Mouse (Mus musculus) kidney, embryonic 14.5 days (tissue): Measurements from ENCODE around the gene Iqschfp. TPM values are rescaled to one million over a fixed set of nuclear protein-coding genes. Genes with fewer than 3 reads are reported as not detected.

ENCODE experiments used
- ATAC-seq: fragments of 200-750 bp; cut with Nextera tagmentation; 2 replicates; pipeline ENCODE4 v1.8.0; 2017; ENCODE audit warnings: moderate number of reproducible peaks, mild to moderate bottlenecking, moderate TSS enrichment, moderate library complexity; ENCODE audit not compliant: low FRiP score, low TSS enrichment
- H3K27ac ChIP-seq: fragments of 300-500 bp; sonication (generic); 2 replicates; pipeline ENCODE4 v1.5.1; 2014; ENCODE audit warnings: low read depth, mild to moderate bottlenecking, low read length, moderate library complexity, mixed read lengths
- H3K27me3 ChIP-seq: fragments of 300-500 bp; sonication (generic); 2 replicates; pipeline ENCODE4 v1.6.1; 2014; ENCODE audit warnings: mild to moderate bottlenecking, low read length; ENCODE audit not compliant: control insufficient read depth, insufficient read depth
- H3K36me3 ChIP-seq: fragments of 300-500 bp; sonication (generic); 2 replicates; pipeline ENCODE4 v1.6.1; 2014; ENCODE audit warnings: low read length, mixed read lengths; ENCODE audit not compliant: control insufficient read depth, insufficient read depth
- H3K4me1 ChIP-seq: fragments of 300-500 bp; sonication (generic); 2 replicates; pipeline ENCODE4 v1.6.1; 2014; ENCODE audit warnings: low read length, mixed read lengths; ENCODE audit not compliant: control insufficient read depth, insufficient read depth
- H3K4me2 ChIP-seq: fragments of 300-500 bp; sonication (generic); replicated peaks from 2 replicates; pipeline ENCODE4 v1.6.1; 2014; ENCODE audit warnings: low read depth, mild to moderate bottlenecking, low read length
- H3K4me3 ChIP-seq: fragments of 300-500 bp; sonication (generic); 2 replicates; pipeline ENCODE4 v1.5.1; 2014; ENCODE audit warnings: mild to moderate bottlenecking, low read length
- H3K9ac ChIP-seq: fragments of 300-500 bp; sonication (generic); 2 replicates; pipeline ENCODE4 v1.6.1; 2014; ENCODE audit warnings: low read depth, mild to moderate bottlenecking, low read length, moderate library complexity
- H3K9me3 ChIP-seq: fragments of 300-500 bp; sonication (generic); 2 replicates; pipeline ENCODE4 v1.6.1; 2016; ENCODE audit warnings: low read length; ENCODE audit not compliant: control insufficient read depth
- WGBS: fragments of 180-500 bp; shearing (Covaris S2); extraction: QIAGEN DNeasy Blood & Tissue Kit; methylation state at CpG from one replicate; pipeline ENCODE4 v1.1.7; 2014; 5-methylcytosine and 5-hydroxymethylcytosine counted together
- polyA plus RNA-seq: library from polyadenylated mRNA; unstranded; fragments of >200 nt; fragmentation: Nextera tagmentation; extraction: Ambion mirVana; gene quantifications from 2 replicates; pipeline ENCODE4 v1.2.1, GENCODE M21; 2014

The Iqschfp gene
- polyA plus RNA-seq, 1 experiment from 2014 or later = not detected

GRCm38 (mm10) chr3:68585213-68585612 is 693.2 kb downstream of the Iqschfp start:
- no peaks in the 10 kb centered on the region for H3K36me3 ChIP-seq
- peaks cover 32% of the 10 kb centered on the region for H3K4me1 ChIP-seq
- no peak for ATAC-seq
- H3K9ac ChIP-seq = no peak overlapping the region
- 92% methylated on average over 4 of the region's 4 CpGs for WGBS
- H3K27me3 ChIP-seq = no peaks in the 10 kb centered on the region
- H3K9me3 ChIP-seq = no peaks in the 10 kb centered on the region
- no peak overlapping the region for H3K27ac ChIP-seq
- no peak overlapping the region for H3K4me2 ChIP-seq
- H3K4me3 ChIP-seq = no peak overlapping the region

GRCm38 (mm10) chr3:68586646-68587064 is 694.6 kb downstream of the Iqschfp start:
- peak; percentile 40; the same call in 1 of the 2 replicates for ATAC-seq
- Histone ChIP-seq H3K4me1 (peaks cover 32% of the 10 kb centered on the region), H3K36me3 (no peaks in the 10 kb centered on the region), H3K9ac (no peak overlapping the region; the same call in 1 of the 2 replicates), H3K9me3 (no peaks in the 10 kb centered on the region), H3K4me2 (no peak overlapping the region), H3K27me3 (no peaks in the 10 kb centered on the region), H3K27ac (peak overlapping the region; percentile 51; the same call in 1 of the 2 replicates), H3K4me3 (no peak overlapping the region)
- WGBS = 26% methylated on average over 9 of the region's 9 CpGs

GRCm38 (mm10) chr3:68587567-68588245 is 695.7 kb downstream of the Iqschfp start:
- H3K9ac ChIP-seq = no peak overlapping the region
- no peaks in the 10 kb centered on the region for H3K27me3 ChIP-seq
- no peaks in the 10 kb centered on the region for H3K36me3 ChIP-seq
- H3K4me1 ChIP-seq = peaks cover 32% of the 10 kb centered on the region
- no peaks in the 10 kb centered on the region for H3K9me3 ChIP-seq
- no peak for ATAC-seq
- no peak overlapping the region for H3K4me3 ChIP-seq
- H3K4me2 ChIP-seq = no peak overlapping the region
- WGBS = 45% methylated on average over 10 of the region's 10 CpGs
- H3K27ac ChIP-seq = no peak overlapping the region; the same call in 1 of the 2 replicates

- no peaks in the 10 kb centered on the region for H3K27me3 ChIP-seq
- no peaks in the 10 kb centered on the region for H3K36me3 ChIP-seq
- ATAC-seq = no peak
- 69% methylated on average over 9 of the region's 9 CpGs for WGBS
- H3K27ac ChIP-seq = no peak overlapping the region
- H3K4me1 ChIP-seq = peaks cover 30% of the 10 kb centered on the region
- H3K4me3 ChIP-seq = no peak overlapping the region
- no peak overlapping the region for H3K9ac ChIP-seq
- no peaks in the 10 kb centered on the region for H3K9me3 ChIP-seq
- no peak overlapping the region for H3K4me2 ChIP-seq
These were observed 697.3 kb downstream of the Iqschfp start for GRCm38 (mm10) chr3:68589220-68589840.

GRCm38 (mm10) chr3:68590436-68590835 is 698.4 kb downstream of the Iqschfp start:
- Histone ChIP-seq H3K27me3 (no peaks in the 10 kb centered on the region), H3K9ac (no peak overlapping the region), H3K4me1 (peaks cover 30% of the 10 kb centered on the region), H3K4me2 (no peak overlapping the region), H3K4me3 (no peak overlapping the region), H3K27ac (no peak overlapping the region), H3K9me3 (no peaks in the 10 kb centered on the region), H3K36me3 (no peaks in the 10 kb centered on the region)
- ATAC-seq = no peak
- WGBS = 55% methylated on average over 8 of the region's 8 CpGs

GRCm38 (mm10) chr3:68592575-68592974 is 700.5 kb downstream of the Iqschfp start:
- Histone ChIP-seq H3K9ac (no peak overlapping the region), H3K27me3 (no peaks in the 10 kb centered on the region), H3K4me3 (no peak overlapping the region), H3K36me3 (no peaks in the 10 kb centered on the region), H3K9me3 (no peaks in the 10 kb centered on the region), H3K4me2 (no peak overlapping the region), H3K4me1 (peaks cover 16% of the 10 kb centered on the region; the same call in 1 of the 2 replicates), H3K27ac (no peak overlapping the region)
- ATAC-seq = no peak
- 58% methylated on average over 10 of the region's 10 CpGs for WGBS

- Histone ChIP-seq H3K9me3 (no peaks in the 10 kb centered on the region), H3K4me3 (no peak overlapping the region), H3K9ac (no peak overlapping the region), H3K36me3 (no peaks in the 10 kb centered on the region), H3K27ac (no peak overlapping the region), H3K4me1 (0 out of 2 replicates have a peak, but pooled peaks cover 16% of the 10 kb centered on the region), H3K27me3 (no peaks in the 10 kb centered on the region), H3K4me2 (no peak overlapping the region)
- 74% methylated on average over 12 of the region's 12 CpGs for WGBS
- ATAC-seq = no peak
These were observed 701.2 kb downstream of the Iqschfp start for GRCm38 (mm10) chr3:68593073-68593867.

DNA sequence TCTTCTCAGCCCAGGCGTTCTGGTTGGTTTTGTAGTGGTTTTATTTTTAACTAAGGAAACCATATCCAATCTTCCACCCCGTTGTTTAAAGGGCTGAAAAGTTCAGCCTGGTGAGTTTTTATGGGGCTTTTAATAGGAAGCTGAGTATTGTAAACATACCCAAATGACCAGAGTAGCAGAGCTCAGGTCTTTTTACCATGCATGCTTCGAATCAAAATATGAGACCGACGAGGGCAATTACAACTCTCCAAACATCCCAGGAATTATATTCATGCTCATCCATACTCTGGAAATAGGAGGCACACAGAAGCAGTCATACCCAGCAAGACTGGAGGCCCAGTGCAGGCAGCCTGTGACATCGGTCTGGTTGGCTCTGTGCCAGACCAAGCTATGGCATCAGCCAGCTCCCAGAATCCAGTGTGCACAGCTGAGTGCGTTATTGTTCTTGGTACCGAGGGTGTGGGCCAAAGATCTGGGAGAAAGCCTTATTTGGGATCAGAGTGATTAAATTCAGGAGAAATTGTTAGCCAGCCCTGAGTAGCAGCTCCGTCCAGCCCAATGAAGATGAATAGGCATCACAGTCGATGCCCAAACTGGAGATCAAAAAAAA is 703.4 kb downstream of the Iqschfp start:
- H3K36me3 ChIP-seq = no peaks in the 10 kb centered on the region
- no peak overlapping the region for H3K27ac ChIP-seq
- no peak overlapping the region for H3K9ac ChIP-seq
- no peak overlapping the region for H3K4me2 ChIP-seq
- WGBS = 59% methylated on average over 10 of the region's 10 CpGs
- ATAC-seq = no peak
- H3K27me3 ChIP-seq = no peaks in the 10 kb centered on the region
- H3K4me3 ChIP-seq = no peak overlapping the region
- H3K4me1 ChIP-seq = 0 out of 2 replicates have a peak, but pooled peaks cover 13% of the 10 kb centered on the region
- no peaks in the 10 kb centered on the region for H3K9me3 ChIP-seq
